Mouse (Mus musculus) heart, adult 2 months (tissue): ENCODE results near the gene Dnajb3. TPM values are rescaled to one million over a fixed set of nuclear protein-coding genes. Genes with fewer than 3 reads are reported as not detected.

Experiments
- DNase-seq, 2 experiments: peaks; one replicate each; pipeline ENCODE4 v3.0.0; 2021
- H3K27ac ChIP-seq: fragments of 200-600 bp; 2 replicates; pipeline ENCODE4 v1.8.1; 2022
- H3K27me3 ChIP-seq: fragments of 200-500 bp; 2 replicates; pipeline ENCODE4 v1.6.1; 2012; ENCODE audit warnings: mild to moderate bottlenecking, low read length, inconsistent platforms, mixed read lengths; ENCODE audit not compliant: control insufficient read depth, insufficient read depth
- H3K36me3 ChIP-seq: fragments of 200-500 bp; 2 replicates; pipeline ENCODE4 v1.6.1; 2012; ENCODE audit warnings: low read length, inconsistent platforms; ENCODE audit not compliant: control insufficient read depth, insufficient read depth
- H3K4me1 ChIP-seq: fragments of 200-500 bp; 2 replicates; pipeline ENCODE4 v1.6.1; 2011; ENCODE audit warnings: low read length; ENCODE audit not compliant: control insufficient read depth, insufficient read depth
- H3K4me3 ChIP-seq: fragments of 200-600 bp; 2 replicates; pipeline ENCODE4 v1.8.1; 2022
- H3K79me2 ChIP-seq: fragments of 200-500 bp; replicated peaks from 2 replicates; pipeline ENCODE4 v1.6.1; 2012; ENCODE audit warnings: mild to moderate bottlenecking, inconsistent platforms, low read length, moderate library complexity, mixed read lengths; ENCODE audit not compliant: control insufficient read depth, insufficient read depth
- H3K9ac ChIP-seq: fragments of 200-500 bp; 2 replicates; pipeline ENCODE4 v1.6.1; 2012; ENCODE audit warnings: low read depth, mild to moderate bottlenecking, control low read depth, inconsistent platforms, low read length, mixed read lengths
- CTCF ChIP-seq: fragments of 200-600 bp; IDR thresholded peaks from 2 replicates; pipeline ENCODE4 v1.8.1; 2022; ENCODE audit warnings: antibody characterized with exemption, mild to moderate bottlenecking, moderate library complexity
- EP300 ChIP-seq: fragments of 200-500 bp; IDR thresholded peaks from 2 replicates; pipeline ENCODE4 v1.6.1; 2011; ENCODE audit warnings: low read depth, low read length, control low read depth; ENCODE audit not compliant: insufficient read depth
- POLR2A ChIP-seq: fragments of 200-500 bp; IDR thresholded peaks from 2 replicates; pipeline ENCODE4 v1.6.1; 2011; ENCODE audit warnings: mild to moderate bottlenecking, low read depth, low read length, control low read depth; ENCODE audit not compliant: insufficient read depth
- WGBS: fragments of 180-500 bp; shearing (Covaris S2); methylation state at CpG from one replicate; pipeline ENCODE4 v1.1.7; 2018; 5-methylcytosine and 5-hydroxymethylcytosine counted together
- intact Hi-C: fragments of 180-260 bp; cut with DNase I; formaldehyde crosslinking; loops from one replicate; pipeline ENCODE4 v1.15.1; 2025
- polyA plus RNA-seq: library from polyadenylated mRNA; depleted of rRNA; stranded (reverse); fragments of >200 nt; gene quantifications from 2 replicates; pipeline ENCODE4 v1.2.3, GENCODE M21; 2012
- total RNA-seq, 2 experiments: library from RNA; stranded (reverse); gene quantifications; 2 replicates each; pipeline ENCODE4 v1.2.3; 2021

The Dnajb3 gene
- total and polyA plus RNA-seq, 3 experiments: 0.23 to 0.66 TPM; not detected in 1

DNA sequence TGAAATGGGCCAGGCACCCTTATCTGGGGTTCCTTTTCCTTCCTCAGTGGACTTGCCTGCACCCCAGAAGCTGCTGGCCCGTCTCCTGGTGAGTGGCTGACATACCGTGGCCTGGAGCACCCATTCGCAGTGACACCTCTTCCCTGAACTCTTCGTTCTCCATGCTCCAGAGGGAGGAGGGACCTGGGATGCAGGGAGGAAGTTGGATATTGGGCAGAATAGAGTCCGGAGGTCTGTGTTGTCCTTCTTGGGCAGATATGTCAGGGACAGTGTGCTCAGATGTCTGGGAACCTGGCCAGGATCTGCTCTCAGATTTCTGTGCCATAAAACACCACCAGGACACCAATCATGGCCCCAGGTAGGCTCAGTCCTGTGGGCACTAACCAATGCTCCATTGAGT is 34.5 kb upstream of the Dnajb3 start:
- no peak overlapping the region for H3K4me3 ChIP-seq
- H3K4me1 ChIP-seq: no peaks in the 10 kb centered on the region
- WGBS: 61% methylated on average over 5 of the region's 5 CpGs
- TF ChIP-seq POLR2A (no peak), EP300 (no peak), CTCF (no peak)
- no peak for DNase-seq
- H3K27me3 ChIP-seq: no peaks in the 10 kb centered on the region
- no peak overlapping the region for H3K27ac ChIP-seq
- no peaks in the 10 kb centered on the region for H3K36me3 ChIP-seq
- no peak overlapping the region for H3K9ac ChIP-seq
- intact Hi-C loops: no loop called here
- H3K79me2 ChIP-seq: no peaks in the 10 kb centered on the region

DNA sequence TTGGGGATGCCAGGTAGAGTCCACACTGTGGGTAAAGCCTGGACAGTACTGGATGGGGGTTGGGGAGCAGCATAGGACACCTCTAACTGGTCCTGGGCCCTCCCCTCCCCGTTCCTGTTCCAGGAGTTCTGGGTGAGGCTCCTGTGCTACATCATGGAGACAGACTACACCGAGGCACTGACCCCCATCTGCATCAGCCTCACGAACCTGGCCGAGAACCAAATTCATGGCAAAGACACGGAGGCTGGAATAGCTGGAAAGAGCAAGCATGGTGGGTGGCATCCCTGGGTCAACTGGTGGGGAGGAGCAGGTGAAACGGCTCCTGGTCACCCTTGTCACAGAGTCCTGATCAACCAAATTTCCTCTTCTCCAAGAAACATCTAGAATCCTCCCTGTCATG is 33.2 kb upstream of the Dnajb3 start:
- no peak for TF ChIP-seq EP300
- TF ChIP-seq POLR2A: no peak
- TF ChIP-seq CTCF: no peak
- H3K36me3 ChIP-seq: no peaks in the 10 kb centered on the region
- no peak overlapping the region for H3K27ac ChIP-seq
- H3K79me2 ChIP-seq: no peaks in the 10 kb centered on the region
- no peak overlapping the region for H3K4me3 ChIP-seq
- 68% methylated on average over 6 of the region's 6 CpGs for WGBS
- intact Hi-C loops: no loop called here
- no peak for DNase-seq
- H3K27me3 ChIP-seq: no peaks in the 10 kb centered on the region
- no peak overlapping the region for H3K9ac ChIP-seq
- no peaks in the 10 kb centered on the region for H3K4me1 ChIP-seq

DNA sequence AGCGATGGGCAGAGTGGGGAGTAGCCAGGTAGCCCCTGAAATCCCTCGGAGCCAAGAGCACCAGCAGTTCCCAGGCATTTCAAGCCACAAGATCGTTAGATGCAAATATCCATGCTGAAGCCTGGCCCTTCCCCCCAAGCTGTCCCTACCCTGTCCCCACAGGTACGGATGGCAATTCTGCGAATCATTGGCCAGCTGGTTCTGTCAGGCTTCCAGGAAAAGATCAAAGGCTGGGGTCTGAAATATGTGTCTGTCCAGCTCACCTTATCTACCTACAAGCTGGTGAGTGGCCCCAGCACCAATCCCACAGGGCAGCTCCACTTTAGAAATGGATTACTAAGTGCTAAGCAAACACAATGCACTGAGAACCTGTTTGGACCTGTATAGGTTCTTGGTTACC is 31.7 kb upstream of the Dnajb3 start:
- intact Hi-C loops: no loop called here
- DNase-seq: no peak
- TF ChIP-seq CTCF: no peak
- no peak for TF ChIP-seq POLR2A
- no peak for TF ChIP-seq EP300
- Histone ChIP-seq H3K79me2 (no peaks in the 10 kb centered on the region), H3K4me1 (no peaks in the 10 kb centered on the region), H3K27me3 (no peaks in the 10 kb centered on the region), H3K27ac (no peak overlapping the region), H3K36me3 (no peaks in the 10 kb centered on the region), H3K4me3 (no peak overlapping the region), H3K9ac (no peak overlapping the region)
- 64% methylated on average over 5 of the region's 5 CpGs for WGBS

DNA sequence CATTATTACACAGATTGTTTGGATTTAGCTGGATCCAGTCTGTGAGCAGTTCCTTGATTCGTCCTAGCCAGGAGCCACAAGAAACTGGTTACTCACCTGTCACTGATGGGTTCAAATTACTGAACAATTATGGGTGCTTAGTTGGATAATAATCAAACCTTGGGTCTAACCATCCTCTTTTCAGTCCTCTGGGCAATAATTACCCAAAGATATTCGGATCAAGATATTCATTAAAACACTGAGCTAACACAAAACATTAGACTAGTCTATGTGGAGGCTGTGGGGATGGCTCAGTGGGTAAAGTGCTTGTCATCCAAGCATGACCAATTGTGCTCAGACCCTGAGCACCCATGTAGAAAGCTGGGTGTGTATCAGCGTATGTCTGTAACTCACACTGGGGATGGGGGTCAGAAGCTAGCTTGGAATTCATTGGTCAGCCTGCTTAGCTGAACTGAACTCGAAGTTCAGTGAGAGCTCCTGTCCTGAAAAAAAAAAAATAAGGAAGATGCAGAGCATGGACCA is 30.4 kb upstream of the Dnajb3 start:
- Histone ChIP-seq H3K27me3 (no peaks in the 10 kb centered on the region), H3K4me3 (no peak overlapping the region), H3K27ac (no peak overlapping the region), H3K36me3 (no peaks in the 10 kb centered on the region), H3K9ac (no peak overlapping the region), H3K4me1 (no peaks in the 10 kb centered on the region), H3K79me2 (no peaks in the 10 kb centered on the region)
- 44% methylated on average over 4 of the region's 4 CpGs for WGBS
- TF ChIP-seq POLR2A: no peak
- TF ChIP-seq EP300: no peak
- DNase-seq: no peak
- intact Hi-C loops: no loop called here

DNA sequence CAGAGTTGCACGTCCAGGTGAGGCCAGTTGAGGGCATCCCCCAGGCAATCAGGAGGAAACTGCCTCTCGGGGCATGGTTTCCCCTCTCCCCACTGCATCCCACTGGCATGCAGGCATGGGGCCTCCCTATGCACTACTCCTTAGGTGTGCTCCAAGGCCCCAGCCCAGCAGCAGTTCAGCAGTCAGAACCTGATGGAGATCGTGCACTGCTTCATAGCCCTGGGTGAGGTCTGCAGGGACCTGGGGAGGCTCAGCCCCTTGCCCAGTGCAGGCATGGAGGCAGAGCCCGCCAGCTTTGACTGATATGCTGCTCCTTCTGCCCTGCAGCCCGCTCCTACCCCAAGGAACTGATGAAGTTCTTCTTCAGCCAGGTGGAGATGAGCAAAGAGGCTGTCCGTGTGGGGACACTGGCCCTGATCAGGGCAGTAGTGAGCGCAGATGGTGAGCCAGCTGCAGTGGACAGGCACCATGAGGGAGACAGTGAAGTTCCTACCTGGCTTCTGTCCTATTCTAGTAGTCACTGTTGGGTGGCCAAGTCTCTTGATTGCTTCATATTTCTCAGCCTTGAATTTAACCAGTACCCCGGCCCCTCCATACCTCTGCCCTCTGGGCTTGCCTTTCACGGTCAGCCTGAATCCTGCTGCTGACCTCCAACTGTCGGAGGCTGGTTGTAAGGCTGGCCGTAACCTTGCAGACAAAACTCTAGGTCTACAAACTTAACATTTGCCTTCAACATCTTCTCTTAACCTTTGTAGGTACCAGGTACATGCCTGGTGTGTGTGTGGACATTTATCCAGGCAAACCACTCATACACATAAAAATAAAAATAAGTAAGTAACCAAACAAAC is 29.7 kb upstream of the Dnajb3 start:
- DNase-seq: no peak
- Histone ChIP-seq H3K79me2 (no peaks in the 10 kb centered on the region), H3K27ac (no peak overlapping the region), H3K36me3 (no peaks in the 10 kb centered on the region), H3K9ac (no peak overlapping the region), H3K4me3 (no peak overlapping the region), H3K4me1 (no peaks in the 10 kb centered on the region), H3K27me3 (no peaks in the 10 kb centered on the region)
- intact Hi-C loops: no loop called here
- WGBS: 55% methylated on average over 11 of the region's 11 CpGs
- TF ChIP-seq EP300 (no peak), POLR2A (no peak), CTCF (no peak)

DNA sequence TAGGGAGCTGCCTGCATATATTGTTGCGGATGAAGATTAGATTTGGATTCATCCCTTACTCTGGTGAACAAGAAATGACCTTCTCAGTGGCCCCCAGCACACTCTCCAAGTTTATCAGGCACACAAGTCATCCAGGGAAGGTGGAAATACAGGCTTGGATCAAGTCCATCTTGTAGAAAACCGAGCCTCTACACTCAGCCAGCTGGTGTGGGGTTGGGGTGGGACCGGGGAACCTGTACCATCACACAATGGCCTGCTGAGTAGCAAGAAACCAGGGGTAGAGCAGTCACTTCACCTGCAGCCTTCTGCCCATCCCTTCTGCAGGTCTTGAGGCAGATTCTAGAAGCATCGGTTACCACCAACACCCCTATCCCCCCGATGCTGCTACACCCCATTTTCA is 29.1 kb upstream of the Dnajb3 start:
- DNase-seq: no peak
- 40% methylated on average over 5 of the region's 5 CpGs for WGBS
- H3K27me3 ChIP-seq: no peaks in the 10 kb centered on the region
- H3K36me3 ChIP-seq: no peaks in the 10 kb centered on the region
- H3K9ac ChIP-seq: no peak overlapping the region
- no peak overlapping the region for H3K4me3 ChIP-seq
- TF ChIP-seq POLR2A: no peak
- H3K4me1 ChIP-seq: no peaks in the 10 kb centered on the region
- no peak overlapping the region for H3K27ac ChIP-seq
- intact Hi-C loops: no loop called here
- no peaks in the 10 kb centered on the region for H3K79me2 ChIP-seq
